Mouse (Mus musculus): ENCODE measurements around the gene Cped1. TPM values are rescaled to one million over a fixed set of nuclear protein-coding genes. Genes with fewer than 3 reads are reported as not detected.

Cped1 gene
- polyA plus RNA-seq, 1 experiment from 2014 or later = 4.9 TPM

GRCm38 (mm10) chr6:22070603-22071322 is 85.0 kb downstream of the Cped1 start:
- ATAC-seq (ENCODE audit: low FRiP score, low TSS enrichment) (no peak), DNase-seq (no peak)
- H3K27me3 ChIP-seq (ENCODE audit: control insufficient read depth, insufficient read depth, low read length) = no peaks in the 10 kb centered on the region; the same call in 1 of the 2 replicates
- no peaks in the 10 kb centered on the region for H3K36me3 ChIP-seq (ENCODE audit: control insufficient read depth, insufficient read depth, low read length)
- 80% methylated on average over 15 of the region's 15 CpGs for WGBS
- H3K9me3 ChIP-seq (ENCODE audit: control insufficient read depth, low read length) = no peaks in the 10 kb centered on the region
- H3K27ac ChIP-seq (replicated peaks; ENCODE audit: low read depth, low read length) = no peak overlapping the region
- H3K4me1 ChIP-seq (ENCODE audit: control insufficient read depth, insufficient read depth, low read length) = no peaks in the 10 kb centered on the region
- peak overlapping the region; percentile 26 for H3K4me2 ChIP-seq (ENCODE audit: low read length)
- no peak overlapping the region for H3K9ac ChIP-seq (replicated peaks; ENCODE audit: low read length)
- H3K4me3 ChIP-seq (replicated peaks; ENCODE audit: low read depth, low read length) = no peak overlapping the region

- Histone ChIP-seq H3K27me3 (ENCODE audit: control insufficient read depth, insufficient read depth, low read length) (no peaks in the 10 kb centered on the region; the same call in 1 of the 2 replicates), H3K4me2 (ENCODE audit: low read length) (peak overlapping the region; percentile 26), H3K9ac (replicated peaks; ENCODE audit: low read length) (no peak overlapping the region), H3K4me3 (replicated peaks; ENCODE audit: low read depth, low read length) (no peak overlapping the region), H3K36me3 (ENCODE audit: control insufficient read depth, insufficient read depth, low read length) (no peaks in the 10 kb centered on the region), H3K4me1 (ENCODE audit: control insufficient read depth, insufficient read depth, low read length) (no peaks in the 10 kb centered on the region), H3K9me3 (ENCODE audit: control insufficient read depth, low read length) (no peaks in the 10 kb centered on the region), H3K27ac (replicated peaks; ENCODE audit: low read depth, low read length) (no peak overlapping the region)
- DNase-seq = peak; percentile 77
- WGBS = 37% methylated on average over 4 of the region's 4 CpGs
- no peak; the same call in 1 of the 2 replicates for ATAC-seq (ENCODE audit: low FRiP score, low TSS enrichment)
These were observed 85.7 kb downstream of the Cped1 start for GRCm38 (mm10) chr6:22071323-22071840.

- H3K9ac ChIP-seq (replicated peaks; ENCODE audit: low read length) = no peak overlapping the region
- H3K27ac ChIP-seq (replicated peaks; ENCODE audit: low read depth, low read length) = no peak overlapping the region
- DNase-seq = no peak
- H3K4me2 ChIP-seq (ENCODE audit: low read length) = no peak overlapping the region
- 78% methylated on average over 4 of the region's 4 CpGs for WGBS
- no peak overlapping the region for H3K4me3 ChIP-seq (replicated peaks; ENCODE audit: low read depth, low read length)
- H3K9me3 ChIP-seq (ENCODE audit: control insufficient read depth, low read length) = no peaks in the 10 kb centered on the region
- H3K27me3 ChIP-seq (ENCODE audit: control insufficient read depth, insufficient read depth, low read length) = no peaks in the 10 kb centered on the region; the same call in 1 of the 2 replicates
- H3K4me1 ChIP-seq (ENCODE audit: control insufficient read depth, insufficient read depth, low read length) = no peaks in the 10 kb centered on the region
- ATAC-seq (ENCODE audit: low FRiP score, low TSS enrichment) = no peak
- H3K36me3 ChIP-seq (ENCODE audit: control insufficient read depth, insufficient read depth, low read length) = no peaks in the 10 kb centered on the region
These were observed 87.0 kb downstream of the Cped1 start for GRCm38 (mm10) chr6:22072737-22073136.

DNA sequence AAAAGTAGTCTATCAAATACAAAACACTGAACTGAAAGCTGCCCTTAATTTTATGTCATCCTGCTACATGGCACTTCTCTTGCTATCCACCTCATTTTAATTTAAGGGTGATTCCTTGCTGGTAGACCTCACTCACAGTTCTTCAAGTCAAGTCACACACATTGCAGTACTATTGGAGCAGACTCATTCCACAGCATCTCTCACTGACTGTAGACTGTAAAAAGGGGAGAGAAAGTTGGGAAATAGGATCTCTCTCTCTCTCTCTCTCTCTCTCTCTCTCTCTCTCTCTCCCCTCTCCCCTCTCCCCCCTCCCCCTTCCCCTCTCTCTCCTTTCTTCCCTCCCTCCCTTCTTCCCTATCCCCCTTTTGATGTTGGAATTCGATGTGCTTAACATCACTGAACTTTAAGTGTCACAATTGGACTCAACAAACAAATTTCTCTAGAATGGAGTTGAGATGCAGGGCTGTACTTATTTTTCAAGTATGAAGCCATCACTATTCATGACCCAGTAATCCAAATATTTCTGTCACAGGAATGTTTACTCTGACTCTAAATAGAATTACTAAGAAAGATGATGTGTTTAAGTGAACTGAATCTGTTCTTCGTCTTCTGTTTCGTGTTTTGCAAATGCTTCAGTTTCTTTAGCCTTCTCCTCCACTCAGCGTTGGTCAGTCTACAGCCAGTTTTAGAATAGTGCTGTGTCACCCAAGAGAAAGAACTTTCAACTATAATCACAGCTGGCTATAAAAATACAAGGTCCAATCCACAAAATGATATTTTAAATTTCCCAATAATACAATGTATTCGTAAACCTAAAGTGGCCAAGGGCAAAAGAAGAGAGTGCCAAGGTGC is 88.7 kb downstream of the Cped1 start:
- H3K27ac ChIP-seq (replicated peaks; ENCODE audit: low read depth, low read length) = no peak overlapping the region
- ATAC-seq (ENCODE audit: low FRiP score, low TSS enrichment) = no peak
- no peak overlapping the region for H3K4me3 ChIP-seq (replicated peaks; ENCODE audit: low read depth, low read length)
- no peaks in the 10 kb centered on the region for H3K9me3 ChIP-seq (ENCODE audit: control insufficient read depth, low read length)
- WGBS = 87% methylated on average over 5 of the region's 5 CpGs
- H3K9ac ChIP-seq (replicated peaks; ENCODE audit: low read length) = no peak overlapping the region
- DNase-seq = no peak
- no peak overlapping the region for H3K4me2 ChIP-seq (ENCODE audit: low read length)
- no peaks in the 10 kb centered on the region; the same call in 1 of the 2 replicates for H3K27me3 ChIP-seq (ENCODE audit: control insufficient read depth, insufficient read depth, low read length)
- H3K4me1 ChIP-seq (ENCODE audit: control insufficient read depth, insufficient read depth, low read length) = no peaks in the 10 kb centered on the region
- no peaks in the 10 kb centered on the region for H3K36me3 ChIP-seq (ENCODE audit: control insufficient read depth, insufficient read depth, low read length)

DNA sequence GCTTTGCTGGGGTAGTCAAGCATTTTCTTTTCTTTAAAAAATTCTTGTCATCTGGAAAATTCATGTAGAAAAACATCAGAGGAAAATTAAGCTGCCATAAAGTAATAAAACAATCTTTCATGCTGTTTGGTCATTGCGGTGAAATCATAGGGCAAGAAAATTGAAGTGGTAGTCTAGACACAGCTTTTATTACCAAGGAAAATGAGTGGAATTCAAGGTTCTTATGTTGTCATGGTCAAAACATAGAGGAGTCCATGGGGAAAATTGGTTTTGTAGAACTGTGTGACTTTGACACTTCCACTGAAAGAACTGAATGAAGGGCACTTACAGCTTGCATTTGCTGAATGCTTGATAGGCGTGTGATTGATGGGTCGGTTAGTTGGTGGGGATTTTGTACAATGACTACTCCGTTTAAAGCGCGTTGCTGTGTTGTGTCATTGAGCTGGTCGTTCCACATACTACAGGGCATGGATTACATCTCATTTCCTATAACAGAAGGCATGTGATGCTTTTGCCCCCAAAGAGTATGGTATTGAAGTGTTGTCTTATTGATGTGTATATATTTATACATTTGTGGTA is 93.1 kb downstream of the Cped1 start:
- H3K27ac ChIP-seq (replicated peaks; ENCODE audit: low read depth, low read length) = no peak overlapping the region
- H3K27me3 ChIP-seq (ENCODE audit: control insufficient read depth, insufficient read depth, low read length) = no peaks in the 10 kb centered on the region
- no peaks in the 10 kb centered on the region for H3K4me1 ChIP-seq (ENCODE audit: control insufficient read depth, insufficient read depth, low read length)
- DNase-seq (no peak), ATAC-seq (ENCODE audit: low FRiP score, low TSS enrichment) (no peak)
- H3K9ac ChIP-seq (replicated peaks; ENCODE audit: low read length) = no peak overlapping the region
- H3K4me3 ChIP-seq (replicated peaks; ENCODE audit: low read depth, low read length) = no peak overlapping the region
- WGBS = 45% methylated on average over 7 of the region's 7 CpGs
- no peak overlapping the region for H3K4me2 ChIP-seq (ENCODE audit: low read length)
- H3K9me3 ChIP-seq (ENCODE audit: control insufficient read depth, low read length) = no peaks in the 10 kb centered on the region
- H3K36me3 ChIP-seq (ENCODE audit: control insufficient read depth, insufficient read depth, low read length) = no peaks in the 10 kb centered on the region

GRCm38 (mm10) chr6:22086056-22086455 is 100.3 kb downstream of the Cped1 start:
- H3K27ac ChIP-seq (replicated peaks; ENCODE audit: low read depth, low read length) = no peak overlapping the region
- 89% methylated on average over 5 of the region's 5 CpGs for WGBS
- no peaks in the 10 kb centered on the region for H3K27me3 ChIP-seq (ENCODE audit: control insufficient read depth, insufficient read depth, low read length)
- no peak overlapping the region for H3K4me2 ChIP-seq (ENCODE audit: low read length)
- ATAC-seq (ENCODE audit: low FRiP score, low TSS enrichment) (no peak), DNase-seq (no peak)
- no peak overlapping the region for H3K4me3 ChIP-seq (replicated peaks; ENCODE audit: low read depth, low read length)
- no peak overlapping the region for H3K9ac ChIP-seq (replicated peaks; ENCODE audit: low read length)
- H3K9me3 ChIP-seq (ENCODE audit: control insufficient read depth, low read length) = no peaks in the 10 kb centered on the region
- no peaks in the 10 kb centered on the region for H3K36me3 ChIP-seq (ENCODE audit: control insufficient read depth, insufficient read depth, low read length)
- no peaks in the 10 kb centered on the region for H3K4me1 ChIP-seq (ENCODE audit: control insufficient read depth, insufficient read depth, low read length)

- ATAC-seq (ENCODE audit: low FRiP score, low TSS enrichment) (no peak), DNase-seq (peak; percentile 74)
- 57% methylated on average over 17 of the region's 17 CpGs for WGBS
- no peaks in the 10 kb centered on the region for H3K9me3 ChIP-seq (ENCODE audit: control insufficient read depth, low read length)
- no peak overlapping the region for H3K9ac ChIP-seq (replicated peaks; ENCODE audit: low read length)
- no peaks in the 10 kb centered on the region for H3K4me1 ChIP-seq (ENCODE audit: control insufficient read depth, insufficient read depth, low read length)
- H3K36me3 ChIP-seq (ENCODE audit: control insufficient read depth, insufficient read depth, low read length) = no peaks in the 10 kb centered on the region
- H3K4me2 ChIP-seq (ENCODE audit: low read length) = no peak overlapping the region
- no peak overlapping the region for H3K27ac ChIP-seq (replicated peaks; ENCODE audit: low read depth, low read length)
- H3K4me3 ChIP-seq (replicated peaks; ENCODE audit: low read depth, low read length) = no peak overlapping the region
- H3K27me3 ChIP-seq (ENCODE audit: control insufficient read depth, insufficient read depth, low read length) = no peaks in the 10 kb centered on the region
These were observed 102.8 kb downstream of the Cped1 start for GRCm38 (mm10) chr6:22088346-22089064.

DNA sequence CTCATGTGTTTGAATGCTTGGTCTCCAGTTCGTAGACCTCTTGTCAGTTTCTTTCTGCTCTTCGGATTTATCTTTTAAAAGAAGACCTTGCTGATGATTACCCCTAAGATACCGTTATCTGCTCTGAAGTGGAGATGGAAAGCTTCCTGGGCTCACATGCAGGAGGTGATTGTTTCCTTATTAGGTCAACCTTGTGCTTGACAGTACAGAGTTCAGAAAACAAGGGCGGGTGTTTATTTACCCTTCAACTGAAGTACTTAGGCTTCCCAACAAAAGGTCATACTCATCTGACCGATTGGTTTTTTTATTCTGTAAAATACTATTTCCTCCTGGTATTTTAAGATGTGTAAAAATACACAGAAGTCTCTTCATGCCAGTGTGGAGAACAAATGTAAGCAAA is 106.1 kb downstream of the Cped1 start:
- DNase-seq = no peak
- H3K36me3 ChIP-seq (ENCODE audit: control insufficient read depth, insufficient read depth, low read length) = no peaks in the 10 kb centered on the region
- no peaks in the 10 kb centered on the region for H3K9me3 ChIP-seq (ENCODE audit: control insufficient read depth, low read length)
- WGBS = 91% methylated on average over 5 of the region's 5 CpGs
- no peak for ATAC-seq (ENCODE audit: low FRiP score, low TSS enrichment)
- no peaks in the 10 kb centered on the region for H3K27me3 ChIP-seq (ENCODE audit: control insufficient read depth, insufficient read depth, low read length)
- H3K9ac ChIP-seq (replicated peaks; ENCODE audit: low read length) = no peak overlapping the region
- no peak overlapping the region for H3K4me2 ChIP-seq (ENCODE audit: low read length)
- H3K4me3 ChIP-seq (replicated peaks; ENCODE audit: low read depth, low read length) = no peak overlapping the region
- no peaks in the 10 kb centered on the region for H3K4me1 ChIP-seq (ENCODE audit: control insufficient read depth, insufficient read depth, low read length)
- no peak overlapping the region for H3K27ac ChIP-seq (replicated peaks; ENCODE audit: low read depth, low read length)
